Mouse (Mus musculus) layer of hippocampus, postnatal 10 days (tissue): ENCODE measurements around the gene Rbbp8nl. TPM values are rescaled to one million over a fixed set of nuclear protein-coding genes. Genes with fewer than 3 reads are reported as not detected.

Experiments
- DNase-seq, 2 experiments: peaks; one replicate each; pipeline ENCODE4 v3.0.0; 2021; ENCODE audit warnings: low spot score in 2 of 2
- total RNA-seq, 2 experiments: library from RNA; stranded (reverse); gene quantifications; 2 replicates each; pipeline ENCODE4 v1.2.3; 2021

Gene Rbbp8nl
- total RNA-seq, 2 experiments from 2014 or later = not detected

GRCm38 (mm10) chr2:180257963-180258865 is 31.5 kb downstream of the Rbbp8nl start:
- DNase-seq = no peak

DNA sequence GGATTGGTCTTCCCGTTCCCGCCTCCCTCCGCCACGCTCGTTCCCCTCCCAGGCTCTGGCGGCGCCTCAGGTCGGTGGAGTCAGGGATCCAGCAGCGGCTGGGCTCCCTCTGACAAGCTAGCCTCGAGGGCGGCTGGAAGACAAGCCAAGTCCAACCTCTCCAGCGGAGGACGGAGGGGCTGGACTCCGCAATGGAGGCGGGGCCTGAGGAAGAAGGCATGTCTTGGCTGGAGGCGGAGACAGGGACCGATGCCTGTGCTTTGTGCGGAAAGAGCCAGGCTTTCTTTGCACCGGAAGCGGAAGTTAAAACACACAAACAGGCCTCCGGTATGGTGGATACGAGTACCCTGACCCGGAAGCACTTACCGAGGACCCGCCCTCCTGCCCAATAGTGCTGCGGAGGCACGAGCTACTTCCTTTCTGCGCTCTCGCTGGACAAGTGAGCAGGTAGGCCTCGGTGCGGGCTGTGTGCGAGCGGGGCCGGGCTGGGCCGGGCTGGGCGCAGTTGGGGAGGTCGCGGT is 32.6 kb downstream of the Rbbp8nl start, which contains the start of gene Rps21:
Gene Rps21, plus strand, starts transcription at position 377 of the 521 bp plus-strand sequence.
- DNase-seq = peak; percentile 95 to 96

- no peak for DNase-seq
Observed at GRCm38 (mm10) chr2:180256296-180257000, 33.2 kb downstream of the Rbbp8nl start.

DNA sequence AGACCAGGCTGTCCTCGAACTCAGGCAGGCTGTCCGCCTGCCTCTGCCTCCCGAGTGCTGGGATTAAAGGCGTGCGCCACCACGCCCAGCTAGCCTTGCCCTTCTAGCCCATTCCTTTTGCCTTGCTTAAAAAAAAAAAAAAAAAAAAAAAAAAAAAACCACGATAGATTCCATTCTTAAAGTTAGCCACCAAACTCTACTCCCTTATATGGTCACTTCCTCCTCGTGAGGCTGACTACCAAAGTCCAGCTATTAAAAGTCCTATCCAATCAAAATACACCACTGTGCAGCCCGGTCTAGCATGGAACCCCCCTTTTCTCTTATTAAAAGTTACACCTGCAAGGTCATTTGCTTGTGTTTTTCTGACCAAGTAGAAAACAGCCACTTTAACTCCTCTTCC is 34.0 kb downstream of the Rbbp8nl start:
- no peak for DNase-seq

GRCm38 (mm10) chr2:180254436-180255209 is 35.1 kb downstream of the Rbbp8nl start:
- DNase-seq = no peak

DNA sequence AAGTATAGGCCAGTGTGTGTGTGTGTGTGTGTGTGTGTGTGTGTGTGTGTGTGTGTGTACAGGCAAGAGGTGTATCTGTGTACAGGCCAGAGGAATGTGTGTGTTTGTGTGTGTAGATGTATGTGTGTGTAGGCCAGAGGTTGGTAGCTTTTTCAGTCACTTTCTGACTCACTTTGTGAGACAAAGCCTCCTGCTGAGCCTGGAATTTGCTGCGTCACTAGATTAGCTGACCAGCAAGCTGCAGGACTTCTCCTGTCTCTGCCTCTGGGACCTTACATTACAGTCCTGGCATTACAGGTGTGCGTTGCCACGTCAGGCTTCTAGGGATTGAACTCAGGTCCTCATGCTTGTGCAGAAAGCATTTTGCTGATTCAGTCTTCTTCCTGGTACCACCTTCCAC is 37.8 kb downstream of the Rbbp8nl start:
- no peak for DNase-seq

DNA sequence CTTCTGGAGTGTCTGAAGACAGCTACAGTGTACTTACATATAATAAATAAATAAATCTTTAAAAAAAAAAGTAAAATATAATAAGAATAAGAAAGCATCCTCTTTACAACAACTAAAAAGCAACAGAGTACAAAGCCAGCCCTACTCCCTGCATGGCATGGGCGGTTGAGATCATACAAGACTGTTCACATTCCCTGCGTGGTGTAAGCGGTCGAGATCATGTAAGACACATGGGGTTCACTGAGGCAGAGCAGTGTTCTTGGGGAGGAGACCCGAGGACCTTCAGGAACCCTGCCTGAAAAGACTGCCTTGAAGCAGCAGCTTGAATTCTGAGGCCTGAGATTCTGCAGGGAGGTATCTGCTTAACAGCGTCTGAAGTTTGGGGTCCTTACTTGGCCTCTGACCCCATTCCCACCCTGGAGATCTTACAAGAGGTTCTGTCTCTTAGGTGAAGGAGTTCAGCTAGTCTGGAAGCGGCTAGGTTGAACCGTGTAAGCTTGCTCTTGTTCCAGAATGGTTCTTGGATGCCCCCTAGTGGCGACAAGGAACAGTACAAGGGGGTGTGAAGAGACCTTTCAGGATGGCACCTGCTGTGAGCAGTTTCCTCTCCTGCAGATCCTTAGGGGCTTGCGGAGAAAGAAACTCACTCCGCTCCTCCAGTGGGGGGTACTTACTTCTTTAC is 38.6 kb downstream of the Rbbp8nl start:
- peak; percentile 84 to 88 for DNase-seq

DNA sequence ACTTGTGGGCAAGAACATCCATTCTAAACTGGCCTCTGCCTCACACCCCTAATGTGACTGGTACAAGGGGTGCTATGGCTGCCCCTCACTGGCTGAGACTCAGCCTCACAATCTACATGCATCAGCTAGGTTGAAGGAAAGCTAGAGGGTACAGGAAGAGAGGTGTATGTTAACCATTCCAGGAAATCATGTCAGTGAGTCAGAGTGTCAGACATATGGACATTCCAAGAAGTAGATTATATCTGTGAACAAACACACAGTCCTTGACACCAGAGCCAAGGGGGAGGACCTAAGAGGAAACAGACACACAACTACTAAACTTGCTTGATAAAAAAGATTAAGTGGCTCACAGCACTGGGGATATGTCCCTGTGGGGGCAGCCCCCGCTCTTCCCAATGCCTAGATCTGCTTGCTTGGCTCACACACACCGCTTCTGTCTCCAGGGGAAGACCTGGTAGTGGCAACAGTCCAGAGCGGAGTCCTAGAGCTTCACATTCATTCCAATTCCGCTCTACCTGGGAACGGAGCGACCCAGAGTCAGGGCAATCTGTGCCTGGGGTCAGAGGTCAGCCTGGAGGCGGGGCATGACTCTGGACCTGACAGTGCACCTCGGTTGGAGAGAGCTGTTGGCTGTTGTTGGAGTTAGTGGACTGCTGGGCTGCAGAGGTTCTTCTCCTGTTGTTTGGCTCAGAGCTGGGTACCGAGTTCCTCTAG is 40.6 kb downstream of the Rbbp8nl start:
- no peak for DNase-seq

GRCm38 (mm10) chr2:180247916-180248315 is 41.8 kb downstream of the Rbbp8nl start:
- no peak for DNase-seq

DNA sequence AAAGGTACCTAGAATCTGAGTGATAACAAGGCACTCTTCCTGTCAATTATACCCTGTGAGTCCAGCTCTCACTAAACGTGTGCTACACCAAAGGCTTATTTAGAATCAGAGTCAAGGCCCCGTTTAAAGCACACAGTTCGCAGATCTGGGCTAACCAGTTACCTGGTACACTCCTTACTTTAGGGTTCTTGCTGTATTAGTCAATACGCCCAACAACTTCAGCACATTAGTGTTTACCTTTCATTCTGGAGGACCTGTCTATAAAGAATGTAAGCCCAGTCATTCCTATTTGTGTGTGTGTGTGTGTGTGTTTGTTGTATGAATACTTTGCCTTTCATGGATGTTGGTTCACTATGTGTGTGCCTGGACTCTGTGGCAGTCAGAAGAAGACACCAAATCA is 46.6 kb downstream of the Rbbp8nl start:
- DNase-seq = no peak

GRCm38 (mm10) chr2:180238591-180238990 is 51.1 kb downstream of the Rbbp8nl start:
- no peak for DNase-seq

- no peak for DNase-seq
Observed at GRCm38 (mm10) chr2:180237601-180238345, 51.9 kb downstream of the Rbbp8nl start.

DNA sequence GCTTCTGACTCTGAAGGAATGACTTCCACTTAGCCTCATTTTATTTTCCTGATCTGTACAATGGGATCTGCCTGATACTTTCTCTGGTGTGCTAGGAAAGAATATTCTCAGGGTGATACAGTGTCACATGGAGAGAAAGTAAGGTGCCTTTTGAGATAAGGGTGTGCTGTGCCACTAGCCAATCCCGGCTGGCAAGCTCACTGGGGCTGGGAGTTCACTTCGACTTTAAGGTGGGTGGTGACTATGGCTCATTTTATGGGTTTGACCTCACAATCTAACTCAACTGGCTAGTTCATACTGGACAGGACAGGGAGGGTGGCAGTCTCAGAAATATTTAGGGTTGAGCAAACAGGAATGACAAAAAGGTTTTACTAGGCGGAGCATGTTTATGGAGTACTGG is 52.7 kb downstream of the Rbbp8nl start:
- no peak for DNase-seq

DNA sequence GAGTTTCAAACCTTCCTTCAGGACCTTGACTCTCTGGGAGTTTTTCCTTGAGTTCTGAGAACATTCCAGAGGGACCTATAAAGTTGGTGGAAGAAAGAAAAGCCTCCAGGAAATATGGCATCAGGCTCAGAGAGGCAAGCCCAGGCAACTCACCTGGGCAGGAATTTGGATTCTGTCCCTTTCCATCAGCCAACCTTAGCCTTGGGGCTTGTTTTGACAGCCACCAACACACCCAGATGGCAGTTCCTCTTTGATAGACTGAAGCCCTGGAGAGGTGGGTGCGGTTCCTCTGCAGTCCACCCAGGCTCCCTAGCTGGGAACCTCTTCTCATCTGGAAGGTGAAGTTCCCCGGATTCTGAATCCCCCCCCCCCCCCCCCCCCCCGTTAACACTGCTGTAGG is 53.2 kb downstream of the Rbbp8nl start:
- DNase-seq = no peak

GRCm38 (mm10) chr2:180235788-180236187 is 53.9 kb downstream of the Rbbp8nl start:
- DNase-seq = no peak

DNA sequence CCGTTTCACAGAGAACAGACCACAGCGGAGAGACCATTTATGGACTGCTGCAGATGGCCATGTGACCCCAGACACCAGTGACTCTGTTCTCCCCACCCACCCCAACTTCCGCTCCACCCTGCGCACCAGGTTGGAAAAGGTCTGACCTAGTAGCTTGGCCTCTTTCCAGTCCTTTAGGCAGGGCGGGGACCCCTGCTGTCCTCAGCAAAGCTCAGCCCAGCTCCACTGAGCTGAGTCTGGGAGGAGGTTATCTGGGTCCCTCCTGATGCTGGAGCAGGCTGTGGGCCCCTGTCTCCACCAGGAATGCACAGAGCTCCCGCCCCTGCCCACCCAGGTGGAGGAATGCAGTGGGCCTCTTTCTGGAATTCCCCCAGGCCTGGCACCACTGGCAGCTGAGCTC is 54.7 kb downstream of the Rbbp8nl start:
- DNase-seq = no peak

- no peak for DNase-seq
Observed at GRCm38 (mm10) chr2:180234353-180234752, 55.3 kb downstream of the Rbbp8nl start.

DNA sequence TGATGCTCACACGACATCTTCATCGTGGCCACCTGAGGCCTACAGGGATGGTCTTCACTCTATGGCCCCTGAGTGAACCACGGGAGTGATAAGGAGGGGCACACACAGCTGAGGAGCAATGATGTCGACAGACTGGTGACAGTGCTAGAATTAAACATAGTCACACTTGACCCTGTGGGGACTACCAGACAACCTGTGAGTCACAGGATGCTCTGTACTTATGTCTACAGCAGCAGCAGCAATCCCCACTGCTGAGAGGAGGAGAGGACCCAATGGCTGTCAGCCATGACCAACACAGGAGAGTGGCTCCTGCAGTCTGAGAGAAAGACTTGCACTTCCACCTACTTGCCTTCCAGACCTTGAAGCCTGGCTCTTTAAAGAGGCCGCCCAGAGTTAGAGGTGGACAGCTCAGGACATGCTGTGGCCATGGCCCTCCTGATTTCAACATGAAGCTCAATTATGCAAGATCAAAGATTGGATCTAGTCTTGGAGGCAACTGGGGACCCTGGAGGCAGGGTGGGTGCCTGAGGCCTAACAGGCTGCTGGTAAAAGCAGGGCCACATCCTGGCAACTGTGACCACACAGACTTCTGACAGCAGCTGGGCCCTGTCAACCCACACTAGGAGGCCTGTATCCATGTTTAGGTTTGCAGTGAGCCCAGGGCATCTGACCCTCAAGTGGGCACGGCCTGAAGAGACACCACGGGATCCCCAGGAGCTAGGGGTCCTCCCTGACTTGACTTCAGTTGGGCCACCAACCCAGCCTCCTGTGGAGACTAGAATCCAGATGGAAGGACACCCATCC is 56.4 kb downstream of the Rbbp8nl start:
- DNase-seq = no peak

GRCm38 (mm10) chr2:180230482-180230881 is 59.2 kb downstream of the Rbbp8nl start:
- DNase-seq = no peak
